Mouse (Mus musculus) heart, adult 2 months (tissue): Measurements from ENCODE around the gene Uap1. TPM values are rescaled to one million over a fixed set of nuclear protein-coding genes. Genes with fewer than 3 reads are reported as not detected.

Source experiments
- DNase-seq, 2 experiments: peaks; one replicate each; pipeline ENCODE4 v3.0.0; 2021
- H3K27ac ChIP-seq: fragments of 200-600 bp; 2 replicates; pipeline ENCODE4 v1.8.1; 2022
- H3K27me3 ChIP-seq: fragments of 200-500 bp; 2 replicates; pipeline ENCODE4 v1.6.1; 2012; ENCODE audit warnings: mild to moderate bottlenecking, low read length, inconsistent platforms, mixed read lengths; ENCODE audit not compliant: control insufficient read depth, insufficient read depth
- H3K36me3 ChIP-seq: fragments of 200-500 bp; 2 replicates; pipeline ENCODE4 v1.6.1; 2012; ENCODE audit warnings: low read length, inconsistent platforms; ENCODE audit not compliant: control insufficient read depth, insufficient read depth
- H3K4me1 ChIP-seq: fragments of 200-500 bp; 2 replicates; pipeline ENCODE4 v1.6.1; 2011; ENCODE audit warnings: low read length; ENCODE audit not compliant: control insufficient read depth, insufficient read depth
- H3K4me3 ChIP-seq: fragments of 200-600 bp; 2 replicates; pipeline ENCODE4 v1.8.1; 2022
- H3K79me2 ChIP-seq: fragments of 200-500 bp; replicated peaks from 2 replicates; pipeline ENCODE4 v1.6.1; 2012; ENCODE audit warnings: mild to moderate bottlenecking, inconsistent platforms, low read length, moderate library complexity, mixed read lengths; ENCODE audit not compliant: control insufficient read depth, insufficient read depth
- H3K9ac ChIP-seq: fragments of 200-500 bp; 2 replicates; pipeline ENCODE4 v1.6.1; 2012; ENCODE audit warnings: low read depth, mild to moderate bottlenecking, control low read depth, inconsistent platforms, low read length, mixed read lengths
- CTCF ChIP-seq: fragments of 200-600 bp; IDR thresholded peaks from 2 replicates; pipeline ENCODE4 v1.8.1; 2022; ENCODE audit warnings: antibody characterized with exemption, mild to moderate bottlenecking, moderate library complexity
- EP300 ChIP-seq: fragments of 200-500 bp; IDR thresholded peaks from 2 replicates; pipeline ENCODE4 v1.6.1; 2011; ENCODE audit warnings: low read depth, low read length, control low read depth; ENCODE audit not compliant: insufficient read depth
- POLR2A ChIP-seq: fragments of 200-500 bp; IDR thresholded peaks from 2 replicates; pipeline ENCODE4 v1.6.1; 2011; ENCODE audit warnings: mild to moderate bottlenecking, low read depth, low read length, control low read depth; ENCODE audit not compliant: insufficient read depth
- WGBS: fragments of 180-500 bp; shearing (Covaris S2); methylation state at CpG from one replicate; pipeline ENCODE4 v1.1.7; 2018; 5-methylcytosine and 5-hydroxymethylcytosine counted together
- intact Hi-C: fragments of 180-260 bp; cut with DNase I; formaldehyde crosslinking; loops from one replicate; pipeline ENCODE4 v1.15.1; 2025
- polyA plus RNA-seq: library from polyadenylated mRNA; depleted of rRNA; stranded (reverse); fragments of >200 nt; gene quantifications from 2 replicates; pipeline ENCODE4 v1.2.3, GENCODE M21; 2012
- total RNA-seq, 2 experiments: library from RNA; stranded (reverse); gene quantifications; 2 replicates each; pipeline ENCODE4 v1.2.3; 2021

Uap1 gene
- total and polyA plus RNA-seq, 3 experiments, result 21.6 to 55.2 (median 51.6) TPM

DNA sequence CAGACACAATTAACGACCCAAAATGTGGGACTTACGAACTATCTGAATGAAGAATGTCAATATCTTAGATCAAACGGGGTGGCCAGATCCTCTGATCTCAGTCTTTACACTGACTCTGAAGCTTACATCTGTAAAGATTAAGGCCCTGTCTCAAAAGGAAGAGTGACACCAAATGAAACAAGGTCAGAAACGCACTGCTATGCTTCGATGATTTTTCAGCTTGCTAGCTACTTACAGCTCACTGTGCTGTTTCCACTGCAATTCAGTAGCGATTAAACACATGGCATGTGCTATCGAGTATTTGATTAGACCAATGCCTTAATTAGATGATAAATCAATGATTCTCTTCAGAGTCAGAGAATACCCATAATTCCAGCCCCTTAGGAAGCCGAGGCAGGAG lies 20.8 kb downstream of the Uap1 start:
- no peak for DNase-seq
- Histone ChIP-seq H3K27ac (no peak overlapping the region), H3K36me3 (no peaks in the 10 kb centered on the region), H3K4me3 (no peak overlapping the region), H3K4me1 (no peaks in the 10 kb centered on the region), H3K9ac (no peak overlapping the region), H3K79me2 (no peaks in the 10 kb centered on the region), H3K27me3 (no peaks in the 10 kb centered on the region)
- TF ChIP-seq CTCF (no peak), EP300 (no peak), POLR2A (no peak)
- intact Hi-C loops, result no loop called here
- WGBS, result 93% methylated on average over 8 of the region's 8 CpGs

DNA sequence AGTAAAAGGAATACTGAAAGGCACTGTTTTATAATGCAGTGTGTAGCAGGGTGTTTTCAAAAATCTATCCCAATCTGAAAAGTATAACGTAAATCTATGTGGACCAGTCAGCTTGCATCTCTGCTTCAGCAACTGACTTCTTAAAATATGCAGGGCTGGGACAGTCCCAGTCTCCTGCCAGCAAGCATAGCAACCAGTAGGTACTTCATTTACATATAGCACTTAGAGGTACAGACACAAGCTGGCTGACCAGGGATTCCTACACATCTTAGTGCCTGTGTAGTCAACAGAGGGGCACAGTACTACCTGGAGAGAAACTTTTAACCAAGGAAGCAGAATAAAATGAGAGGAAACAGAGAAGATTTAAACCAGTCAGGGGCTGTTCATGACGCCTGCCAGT lies 22.2 kb downstream of the Uap1 start:
- no peaks in the 10 kb centered on the region for H3K36me3 ChIP-seq
- no peaks in the 10 kb centered on the region for H3K27me3 ChIP-seq
- no peak overlapping the region for H3K4me3 ChIP-seq
- no peak for TF ChIP-seq POLR2A
- TF ChIP-seq CTCF, result no peak
- TF ChIP-seq EP300, result no peak
- WGBS, result 100% methylated on average over 2 of the region's 2 CpGs
- H3K9ac ChIP-seq, result no peak overlapping the region
- no peak overlapping the region for H3K27ac ChIP-seq
- no peaks in the 10 kb centered on the region for H3K79me2 ChIP-seq
- intact Hi-C loops, result no loop called here
- DNase-seq, result no peak
- H3K4me1 ChIP-seq, result no peaks in the 10 kb centered on the region

DNA sequence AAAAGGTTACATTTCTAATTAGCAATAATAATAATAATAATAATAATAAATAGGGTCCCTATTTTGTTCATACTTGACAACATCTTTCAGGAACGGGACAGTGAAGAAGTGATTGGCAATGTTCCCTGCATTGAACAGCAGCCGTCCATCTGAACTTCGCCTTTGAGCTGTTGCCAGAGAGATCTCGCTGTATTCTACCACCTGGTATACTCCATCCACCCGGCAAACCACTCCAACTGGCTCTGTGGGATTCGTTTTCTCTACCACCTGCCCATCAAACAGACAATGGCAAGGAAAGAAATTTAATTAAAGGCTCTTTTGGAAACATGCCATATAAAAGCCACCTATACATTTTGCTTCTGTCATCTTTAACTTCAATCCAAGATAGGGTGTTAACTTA lies 23.9 kb downstream of the Uap1 start:
- intact Hi-C loops, result no loop called here

DNA sequence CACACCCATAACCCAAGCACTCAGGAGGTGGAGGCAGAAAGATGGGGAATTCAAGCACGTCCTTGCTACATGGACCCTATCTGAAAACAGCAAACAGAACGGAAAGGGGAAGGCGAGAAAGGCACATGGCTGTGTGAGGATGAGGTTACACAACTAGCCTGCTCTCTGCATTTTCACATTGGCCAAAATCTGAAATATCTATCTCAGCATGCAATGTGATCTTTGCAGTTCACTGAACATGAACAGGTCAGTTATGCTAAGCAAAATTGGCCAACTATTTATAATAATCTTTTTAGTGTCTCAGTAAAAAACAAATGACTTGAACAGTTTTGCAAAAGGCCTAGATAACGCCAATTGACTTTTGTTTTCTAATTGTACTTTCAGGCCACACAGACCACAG lies 25.0 kb downstream of the Uap1 start:
- DNase-seq, result no peak
- no peaks in the 10 kb centered on the region for H3K79me2 ChIP-seq
- no peaks in the 10 kb centered on the region for H3K4me1 ChIP-seq
- H3K4me3 ChIP-seq, result no peak overlapping the region
- H3K36me3 ChIP-seq, result peaks cover 2% of the 10 kb centered on the region
- no peak overlapping the region for H3K9ac ChIP-seq
- TF ChIP-seq CTCF (no peak), POLR2A (no peak), EP300 (no peak)
- H3K27me3 ChIP-seq, result no peaks in the 10 kb centered on the region
- WGBS, result 90% methylated on average over 4 of the region's 4 CpGs
- no peak overlapping the region for H3K27ac ChIP-seq
- intact Hi-C loops, result no loop called here

More for the DNA sequence above, 23.9 kb downstream of the Uap1 start:
- no peak for DNase-seq
- no peaks in the 10 kb centered on the region for H3K4me1 ChIP-seq
- peaks cover 2% of the 10 kb centered on the region for H3K36me3 ChIP-seq
- no peak overlapping the region for H3K4me3 ChIP-seq
- H3K27ac ChIP-seq, result no peak overlapping the region
- TF ChIP-seq EP300 (no peak), POLR2A (no peak), CTCF (no peak)
- no peaks in the 10 kb centered on the region for H3K27me3 ChIP-seq
- 85% methylated on average over 6 of the region's 6 CpGs for WGBS
- no peak overlapping the region for H3K9ac ChIP-seq
- H3K79me2 ChIP-seq, result no peaks in the 10 kb centered on the region

DNA sequence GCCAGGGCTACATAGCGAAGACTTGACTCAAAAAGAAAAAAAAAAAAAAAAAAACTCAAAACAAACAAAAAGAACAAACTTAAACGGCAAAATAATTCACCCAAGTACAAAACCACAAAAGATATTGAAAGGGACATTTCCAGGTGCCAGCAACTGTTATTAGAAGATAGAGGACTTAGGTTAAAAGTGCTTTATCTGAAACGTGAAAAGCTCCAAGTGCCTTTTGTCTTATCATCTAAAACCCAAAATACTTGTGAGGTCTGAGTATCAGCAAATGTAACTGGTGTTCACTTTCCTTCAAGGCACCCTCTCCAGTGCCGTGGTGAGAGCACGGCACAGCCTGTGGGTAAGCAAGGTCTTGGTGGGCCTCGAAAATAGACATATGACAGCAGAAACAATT lies 26.2 kb downstream of the Uap1 start:
- no peak overlapping the region for H3K9ac ChIP-seq
- TF ChIP-seq CTCF, result no peak
- no peak for TF ChIP-seq EP300
- TF ChIP-seq POLR2A, result no peak
- WGBS, result 68% methylated on average over 6 of the region's 6 CpGs

DNA sequence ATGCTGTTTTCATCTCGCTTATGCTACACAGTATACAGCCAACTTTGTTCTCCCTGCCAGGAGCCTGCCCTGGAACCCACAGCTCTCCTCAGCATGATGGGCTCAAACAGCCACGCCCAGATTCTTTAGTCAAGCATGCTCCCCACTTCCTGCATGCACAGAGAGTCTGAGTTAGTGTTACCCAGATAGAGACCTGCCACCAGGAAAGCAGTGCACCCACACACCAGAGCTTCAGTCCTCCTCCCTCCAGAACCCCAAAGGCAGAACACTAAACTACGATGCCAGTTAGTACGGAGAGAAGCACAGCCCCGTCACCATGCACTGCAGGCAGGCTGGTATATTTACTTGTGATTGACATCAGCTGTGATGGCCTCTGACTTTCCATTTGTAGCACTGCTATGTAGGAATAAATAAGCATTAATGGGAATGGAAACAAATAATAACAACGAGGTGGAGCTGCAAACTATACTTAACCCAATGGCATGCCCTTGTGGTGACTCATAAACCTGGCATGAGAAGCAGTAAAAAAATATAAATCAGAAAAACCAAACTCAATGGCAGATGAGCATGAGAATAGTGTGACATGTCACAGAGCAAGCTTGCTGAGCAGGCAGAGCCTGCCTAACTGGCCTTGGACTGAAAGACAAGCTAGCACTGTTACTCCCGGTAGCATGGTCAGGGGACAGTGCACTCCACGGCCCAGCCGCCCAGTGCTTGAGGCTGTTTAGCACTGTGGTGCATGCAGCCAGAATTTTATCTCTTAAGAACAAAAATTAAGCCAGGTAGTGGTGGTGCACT lies 26.9 kb downstream of the Uap1 start:
- Histone ChIP-seq H3K27me3 (no peaks in the 10 kb centered on the region), H3K4me1 (no peaks in the 10 kb centered on the region), H3K4me3 (no peak overlapping the region), H3K79me2 (no peaks in the 10 kb centered on the region), H3K27ac (no peak overlapping the region), H3K36me3 (peaks cover 2% of the 10 kb centered on the region), H3K9ac (no peak overlapping the region)
- TF ChIP-seq CTCF (no peak), EP300 (no peak), POLR2A (no peak)
- intact Hi-C loops, result no loop called here
- DNase-seq, result peak in 1 of 2 experiments; percentile 17
- WGBS, result 77% methylated on average over 9 of the region's 9 CpGs

More for the DNA sequence above, 26.2 kb downstream of the Uap1 start:
- Histone ChIP-seq H3K4me3 (no peak overlapping the region), H3K27me3 (no peaks in the 10 kb centered on the region), H3K4me1 (no peaks in the 10 kb centered on the region), H3K36me3 (peaks cover 2% of the 10 kb centered on the region), H3K27ac (no peak overlapping the region), H3K79me2 (no peaks in the 10 kb centered on the region)
- intact Hi-C loops, result no loop called here
- DNase-seq, result no peak
